Mouse (Mus musculus): ENCODE data around the gene Otub2. TPM values are rescaled to one million over a fixed set of nuclear protein-coding genes. Genes with fewer than 3 reads are reported as not detected.
A peak's percentile ranks its signal among the peaks of the same experiment; 100 is the strongest.

Otub2 gene
- total RNA-seq, 2 experiments from 2014 or later = 5.7 to 7.3 TPM

- Histone ChIP-seq H3K4me3 (peak overlapping the region; percentile 85), H3K27ac (peak overlapping the region; percentile 98)
- peak; percentile 88 for DNase-seq
- intact Hi-C loops (cut with DNase I) = no loop called here
- TF ChIP-seq CTCF (IDR thresholded peaks at IDR 0.05) = no peak
Measured at GRCm38 (mm10) chr12:103358951-103359801, 29.3 kb upstream of the Otub2 start.

GRCm38 (mm10) chr12:103360812-103361211, 27.7 kb upstream of the Otub2 start:
- intact Hi-C loops (cut with DNase I) = loop anchor here (5.0 kb wide), 1 partner anchor 139 kb away; no protein-coding TSS in a partner anchor
- peak; percentile 69 for DNase-seq
- no peak for TF ChIP-seq CTCF (IDR thresholded peaks at IDR 0.05)
- Histone ChIP-seq H3K4me3 (peak overlapping the region; percentile 56), H3K27ac (peak overlapping the region; percentile 98)

DNA sequence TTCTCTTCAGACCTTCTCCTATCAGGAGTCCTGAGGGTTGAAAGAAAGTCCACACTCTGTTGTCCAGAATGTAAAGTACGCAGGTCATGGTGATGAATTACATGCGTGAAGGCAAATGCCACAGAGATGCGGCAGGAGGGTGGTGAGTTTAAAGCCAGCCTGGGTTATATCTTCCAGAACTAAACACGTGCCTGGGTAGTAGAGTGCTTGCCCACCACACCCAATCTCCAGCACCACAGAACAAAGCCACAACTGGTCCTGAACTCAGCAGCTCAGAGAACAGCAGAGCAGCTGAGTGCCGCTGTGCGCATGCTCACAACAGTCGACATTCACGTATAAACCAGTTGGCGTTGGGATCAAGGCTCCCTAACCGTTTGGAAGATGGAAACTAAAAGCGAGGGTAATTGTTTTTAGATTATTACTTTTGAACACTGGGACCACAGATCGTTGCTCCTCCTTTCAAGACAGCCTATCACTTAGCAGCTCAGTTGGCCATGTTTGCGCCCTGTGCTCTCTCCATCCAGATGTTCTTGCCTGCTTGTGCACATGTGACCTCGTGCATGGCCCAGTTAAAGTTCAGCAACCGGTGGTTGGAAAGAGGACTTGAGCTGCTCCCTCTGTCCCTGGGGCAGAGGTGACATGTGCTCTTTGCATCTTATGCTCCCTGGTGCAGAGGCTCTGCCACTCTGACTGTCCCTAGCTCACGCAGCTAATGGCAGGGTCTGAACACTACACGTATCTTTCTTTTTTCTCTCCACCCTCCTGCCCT, 26.8 kb upstream of the Otub2 start:
- peak; percentile 74 for DNase-seq
- intact Hi-C loops (cut with DNase I) = loop anchor here (5.0 kb wide), 1 partner anchor 139 kb away; no protein-coding TSS in a partner anchor
- H3K4me3 ChIP-seq = peak overlapping the region; percentile 56
- H3K27ac ChIP-seq = peak overlapping the region; percentile 98
- no peak for TF ChIP-seq CTCF (IDR thresholded peaks at IDR 0.05)

GRCm38 (mm10) chr12:103362336-103362735, 26.1 kb upstream of the Otub2 start:
- intact Hi-C loops (cut with DNase I) = loop anchor here (5.0 kb wide), 1 partner anchor 140 kb away; no protein-coding TSS in a partner anchor
- H3K27ac ChIP-seq = peak overlapping the region; percentile 98
- DNase-seq = peak; percentile 91
- H3K4me3 ChIP-seq = peak overlapping the region; percentile 56
- TF ChIP-seq CTCF (IDR thresholded peaks at IDR 0.05) = no peak

DNA sequence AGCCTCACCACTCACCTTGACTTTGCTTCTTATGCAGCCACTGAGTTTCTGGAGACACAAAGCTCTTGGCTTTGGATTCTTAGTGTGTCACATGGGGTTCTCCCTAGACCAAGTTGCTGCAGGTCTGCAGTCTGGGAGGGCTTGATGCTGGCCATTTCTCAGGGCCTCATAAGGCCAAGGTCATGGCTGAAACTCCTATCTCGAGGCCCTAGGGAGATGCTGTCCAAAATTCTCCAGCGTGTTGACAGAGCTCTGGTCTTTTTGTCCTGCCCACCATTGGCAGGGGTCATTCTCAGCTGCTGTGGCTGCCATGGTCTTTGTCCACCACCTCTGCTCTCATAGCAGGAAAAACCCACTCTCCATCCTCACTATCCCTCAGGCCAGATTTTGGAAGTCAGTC, 21.3 kb upstream of the Otub2 start:
- intact Hi-C loops (cut with DNase I) = loop anchor here (1.0 kb wide), 1 partner anchor 43 kb away; no protein-coding TSS in a partner anchor
- no peak for DNase-seq
- Histone ChIP-seq H3K4me3 (peak overlapping the region; percentile 67), H3K27ac (peak overlapping the region; percentile 70)
- TF ChIP-seq CTCF (IDR thresholded peaks at IDR 0.05) = no peak

DNA sequence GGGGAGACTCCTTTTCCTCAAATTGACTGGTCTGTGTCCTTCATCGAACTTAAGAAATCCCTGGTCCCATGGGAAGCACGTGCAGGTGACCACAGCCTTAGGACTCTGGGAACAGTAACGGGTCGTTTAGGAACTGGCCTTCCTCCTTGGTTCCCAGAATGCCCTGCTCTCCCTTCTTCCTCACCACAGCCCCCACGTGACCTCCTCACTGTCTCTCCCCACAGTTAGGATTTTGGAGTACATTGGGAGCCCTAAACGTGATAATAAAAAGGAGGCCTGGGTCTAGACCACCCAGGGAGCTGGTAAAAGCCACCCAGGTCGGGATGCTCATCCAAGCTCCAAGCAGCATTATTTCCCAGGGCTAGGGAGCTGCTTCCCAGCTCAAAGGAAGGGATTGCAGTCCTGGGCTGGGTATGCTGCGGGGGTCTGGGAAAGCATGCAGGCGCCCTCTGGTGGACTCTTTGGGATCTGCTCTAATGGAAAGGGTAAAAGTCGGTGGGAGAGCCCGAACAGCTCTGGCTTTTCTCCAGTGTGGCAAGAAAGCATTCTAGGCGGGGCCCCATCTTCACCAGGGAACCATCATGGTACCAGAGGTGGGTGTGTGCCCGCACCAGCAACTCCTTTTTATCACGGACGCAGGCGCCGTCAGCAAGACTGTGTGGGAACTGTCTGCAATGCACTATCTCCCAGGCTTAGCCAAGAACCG, 20.7 kb upstream of the Otub2 start:
- Histone ChIP-seq H3K27ac (peak overlapping the region; percentile 70), H3K4me3 (peak overlapping the region; percentile 67)
- peak; percentile 87 for TF ChIP-seq CTCF (IDR thresholded peaks at IDR 0.05)
- DNase-seq = peak; percentile 85
- intact Hi-C loops (cut with DNase I) = loop anchor here (1.0 kb wide), 1 partner anchor 43 kb away; no protein-coding TSS in a partner anchor

DNA sequence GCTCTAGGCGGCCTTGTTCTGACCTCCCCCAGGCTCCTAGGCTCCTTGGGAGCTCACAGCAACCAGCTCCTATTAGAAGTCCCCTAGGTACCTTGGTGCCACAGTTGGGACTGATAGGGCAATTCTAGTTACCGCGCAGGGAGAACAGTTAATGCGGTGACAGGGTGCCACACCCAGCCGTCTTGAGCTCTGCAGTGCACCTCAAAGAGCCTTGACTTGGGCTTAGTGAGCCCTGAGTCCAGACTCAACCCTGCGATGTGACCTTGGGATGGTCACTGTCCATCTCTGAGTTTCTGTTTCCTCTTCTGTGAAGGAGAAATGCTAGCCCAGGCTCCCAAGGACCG, 20.2 kb upstream of the Otub2 start:
- Histone ChIP-seq H3K27ac (peak overlapping the region; percentile 70; the same call in 1 of the 2 replicates), H3K4me3 (peak overlapping the region; percentile 67)
- no peak for TF ChIP-seq CTCF (IDR thresholded peaks at IDR 0.05)
- no peak for DNase-seq
- intact Hi-C loops (cut with DNase I) = no loop called here

DNA sequence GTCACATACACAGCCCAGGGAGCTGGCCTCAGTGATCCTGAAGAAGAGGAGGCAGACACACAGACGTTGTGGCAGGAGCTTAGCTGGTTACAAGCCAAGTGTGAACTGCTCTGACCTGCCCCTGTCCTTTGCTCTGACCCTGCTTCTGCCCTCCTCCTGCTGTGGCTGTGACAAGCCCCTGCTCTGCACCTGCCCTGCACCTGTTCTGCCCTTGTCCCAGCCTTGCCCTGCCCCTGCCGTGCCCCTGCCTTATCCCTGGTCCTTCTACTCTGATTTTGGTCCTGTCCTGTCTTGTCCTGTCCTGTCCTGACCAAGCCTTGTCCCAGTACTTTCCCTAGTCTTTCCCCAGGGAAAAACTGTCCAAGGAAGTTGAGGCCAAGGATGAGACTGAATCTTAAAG, 19.7 kb upstream of the Otub2 start:
- intact Hi-C loops (cut with DNase I) = no loop called here
- Histone ChIP-seq H3K4me3 (no peak overlapping the region), H3K27ac (no peak overlapping the region; the same call in 1 of the 2 replicates)
- TF ChIP-seq CTCF (IDR thresholded peaks at IDR 0.05) = no peak
- DNase-seq = no peak

GRCm38 (mm10) chr12:103370861-103371260, 17.6 kb upstream of the Otub2 start:
- Histone ChIP-seq H3K4me3 (no peak overlapping the region), H3K27ac (no peak overlapping the region)
- intact Hi-C loops (cut with DNase I) = no loop called here
- DNase-seq = no peak
- no peak for TF ChIP-seq CTCF (IDR thresholded peaks at IDR 0.05)

GRCm38 (mm10) chr12:103371711-103372110, 16.8 kb upstream of the Otub2 start:
- intact Hi-C loops (cut with DNase I) = no loop called here

DNA sequence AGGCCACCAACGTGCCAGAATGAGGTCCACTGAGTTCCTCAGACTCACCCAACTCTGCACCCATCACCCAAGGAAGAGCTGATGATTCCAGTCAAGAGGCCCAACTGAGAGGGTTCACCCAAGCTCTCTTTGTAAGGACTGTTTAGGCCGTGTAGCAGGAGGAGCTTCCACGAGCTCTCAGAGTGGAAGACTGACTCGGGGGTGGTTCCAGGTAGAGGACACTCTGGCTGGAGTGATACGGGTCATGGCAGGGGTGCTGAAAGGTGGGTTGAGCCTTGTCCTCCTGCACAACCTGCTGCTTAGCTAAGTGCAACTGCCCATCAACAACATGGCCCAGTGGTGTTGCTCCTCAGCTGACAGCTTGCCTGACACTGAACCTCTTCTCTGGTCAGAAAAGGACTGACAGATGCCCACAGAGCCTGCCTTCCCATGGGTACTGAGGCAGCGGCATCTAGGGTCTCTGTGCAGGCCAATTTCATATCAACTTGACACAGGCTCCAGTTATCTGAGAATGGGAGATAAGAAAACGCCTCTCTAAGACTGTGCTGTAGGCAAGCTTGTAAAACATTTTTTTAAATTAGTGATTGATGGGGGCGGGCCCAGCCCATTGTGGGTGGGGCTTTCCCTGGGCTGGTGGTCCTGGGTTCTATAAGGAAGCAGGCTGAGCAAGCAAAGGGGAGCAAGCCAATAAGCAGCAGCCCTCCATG, 14.8 kb upstream of the Otub2 start:
- H3K27ac ChIP-seq = no peak overlapping the region
- no peak for TF ChIP-seq CTCF (IDR thresholded peaks at IDR 0.05)
- intact Hi-C loops (cut with DNase I) = no loop called here
- H3K4me3 ChIP-seq = no peak overlapping the region
- DNase-seq = no peak

More at GRCm38 (mm10) chr12:103371711-103372110, 16.8 kb upstream of the Otub2 start:
- no peak overlapping the region for H3K4me3 ChIP-seq
- no peak overlapping the region for H3K27ac ChIP-seq
- peak; percentile 71 for DNase-seq
- TF ChIP-seq CTCF (IDR thresholded peaks at IDR 0.05) = peak; percentile 93

DNA sequence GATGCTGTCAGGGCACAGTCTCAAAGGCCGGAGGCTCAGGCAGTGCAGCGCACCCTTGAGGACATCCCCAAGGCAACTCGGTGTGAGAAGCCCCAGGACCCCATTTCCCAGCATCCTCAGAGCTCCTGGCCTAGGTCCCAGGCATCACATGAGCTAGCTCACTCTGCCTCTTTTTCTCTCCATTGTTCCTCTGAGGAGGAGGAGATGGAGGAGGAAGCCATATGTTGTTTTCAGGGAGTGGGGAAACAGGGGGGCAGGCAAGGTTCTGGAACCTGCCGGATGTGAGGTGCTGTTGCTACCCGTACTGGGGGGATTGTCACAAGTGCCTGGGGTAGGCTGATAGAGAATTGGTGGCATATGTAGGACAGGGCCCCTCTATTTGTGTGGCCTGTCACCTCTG, 12.4 kb upstream of the Otub2 start:
- H3K27ac ChIP-seq = no peak overlapping the region
- no peak overlapping the region for H3K4me3 ChIP-seq
- DNase-seq = no peak
- intact Hi-C loops (cut with DNase I) = no loop called here
- no peak for TF ChIP-seq CTCF (IDR thresholded peaks at IDR 0.05)
